Mouse (Mus musculus) lung, postnatal 0 days (tissue): ENCODE data around the gene Cdk16.

Source experiments
- CTCF ChIP-seq: IDR thresholded peaks from 2 replicates; pipeline ENCODE4 v1.5.1; 2016; ENCODE audit warnings: antibody characterized with exemption, mild to moderate bottlenecking
- EP300 ChIP-seq: IDR thresholded peaks from 2 replicates; pipeline ENCODE4 v1.6.1; 2016; ENCODE audit warnings: antibody characterized with exemption, mild to moderate bottlenecking, control low read depth

DNA sequence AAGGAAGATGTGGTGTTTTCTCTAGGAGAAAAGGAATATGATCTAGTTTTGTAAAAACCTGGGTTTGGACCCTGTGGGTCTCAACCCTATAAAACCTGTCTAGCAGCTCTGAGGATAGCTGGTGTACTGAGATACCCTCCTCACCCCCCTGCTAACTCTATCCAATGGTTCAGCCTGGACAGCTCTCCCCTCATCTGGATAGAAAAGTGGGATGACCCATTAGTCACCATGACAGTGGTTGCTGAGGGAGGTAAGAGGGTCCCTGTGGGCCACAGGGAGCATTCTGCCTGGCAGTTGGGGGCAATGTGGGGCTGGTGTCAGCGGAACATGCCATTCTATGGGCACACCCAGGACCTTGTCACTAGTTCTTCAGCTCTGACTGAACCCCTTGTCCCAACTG lies 4.9 kb downstream of the Cdk16 start:
- TF ChIP-seq EP300 = no peak
- TF ChIP-seq CTCF = no peak
